Mouse (Mus musculus): Measurements from ENCODE around the gene Bicdl2.

DNA sequence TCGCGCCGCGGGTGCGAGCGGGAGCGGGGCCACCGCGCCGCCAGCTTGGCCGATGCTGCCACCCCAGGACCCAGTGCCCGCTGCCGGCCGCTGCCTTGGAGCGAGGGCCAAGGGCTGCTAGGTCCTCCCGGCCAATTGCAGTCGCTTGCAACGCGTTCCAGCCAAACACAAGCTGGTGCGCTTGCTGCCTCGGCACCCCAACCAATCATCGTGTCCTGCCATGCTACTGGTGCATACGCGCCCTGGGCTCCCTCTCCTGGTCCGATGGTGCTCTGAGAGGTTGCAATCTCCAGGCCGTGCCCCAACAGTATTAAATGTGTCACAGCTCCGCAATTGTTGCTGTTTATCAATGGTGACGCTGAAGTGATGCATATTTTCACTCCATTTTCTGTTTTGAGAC is 39.8 kb downstream of the Bicdl2 start:
- TF ChIP-seq CTCF (IDR thresholded peaks at IDR 0.05; ENCODE audit: extremely low read depth, insufficient read depth, low read length) (peak; percentile 59), POLR2A (IDR thresholded peaks at IDR 0.05; ENCODE audit: extremely low read depth, insufficient read depth, low read length) (peak; percentile 47; the same call in 1 of the 2 replicates)
